Mouse (Mus musculus) granulocyte monocyte progenitor cell, adult 5-6 weeks (primary cell): ENCODE data around the gene Clcn3. TPM values are rescaled to one million over a fixed set of nuclear protein-coding genes. Genes with fewer than 3 reads are reported as not detected.

Source experiments
- ATAC-seq: replicated peaks from 2 replicates; pipeline ENCODE4 v1.8.0; 2016; ENCODE audit warnings: mild to moderate bottlenecking, moderate TSS enrichment, inconsistent platforms; ENCODE audit not compliant: poor library complexity, severe bottlenecking
- total RNA-seq, 2 experiments: library from RNA; stranded (forward) in 1 of 2; stranded (reverse) in 1 of 2; fragments of 200-712, 200-1000 nt in 1 of 2; fragments of >200 nt in 1 of 2; fragmentation: Nextera tagmentation in 1 of 2; gene quantifications; 2 replicates each; pipeline ENCODE4 v1.2.3; 2014 to 2017

Clcn3 gene
- total RNA-seq, 2 experiments from 2014 or later, result 14.8 to 26.7 TPM

DNA sequence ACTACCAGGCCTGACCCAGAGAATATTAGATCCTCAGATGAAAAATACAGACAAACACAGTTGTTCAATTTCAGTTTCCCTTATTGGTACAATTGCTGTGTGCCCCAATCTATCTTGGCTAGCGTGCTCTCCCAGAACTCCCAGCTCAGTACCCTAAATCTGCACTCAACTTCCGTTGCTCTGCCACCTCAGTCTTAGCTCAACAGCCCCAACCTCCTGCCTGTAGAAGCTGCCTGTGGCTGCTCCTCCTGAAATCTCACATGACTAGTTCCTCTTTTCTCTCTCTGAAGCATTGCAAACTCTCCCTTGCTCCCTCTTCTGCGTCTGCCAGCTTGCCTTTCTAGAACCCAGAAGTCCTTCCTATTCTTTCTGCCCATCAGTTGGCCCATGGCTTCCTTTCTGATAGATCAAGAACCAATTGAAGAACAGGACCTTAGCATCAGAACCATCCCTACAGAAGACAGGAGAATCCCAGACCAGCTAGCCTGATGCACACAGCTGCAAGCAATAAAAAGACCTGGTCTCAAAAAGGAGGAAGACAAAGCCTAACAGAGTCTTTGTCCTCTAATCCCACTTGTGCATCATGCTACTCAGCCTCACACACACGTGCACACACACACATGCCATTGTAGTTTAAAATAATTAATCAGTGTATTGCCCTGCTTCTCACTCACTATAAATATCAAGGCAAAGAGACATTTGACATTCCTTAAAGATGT is 99.5 kb downstream of the Clcn3 start:
- peak; percentile 99 for ATAC-seq

DNA sequence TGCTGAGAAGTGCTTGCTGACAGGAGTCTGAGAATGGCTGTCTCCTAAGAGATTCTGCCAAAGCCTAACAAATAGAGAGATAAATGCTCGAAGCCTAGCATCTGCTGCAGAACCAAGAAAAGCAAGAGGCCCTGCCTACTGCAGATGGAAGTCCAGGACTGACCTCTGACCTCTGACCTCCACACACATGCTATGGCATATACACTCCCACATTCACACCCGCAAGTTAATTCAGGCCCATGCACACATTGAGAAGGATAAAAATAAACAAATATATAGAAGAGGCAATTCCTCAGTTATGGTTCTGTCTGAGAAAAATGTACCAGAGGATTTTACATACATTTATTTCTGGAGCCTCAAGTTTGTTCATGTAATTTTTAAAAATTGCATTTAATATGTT is 104.5 kb downstream of the Clcn3 start:
- no peak for ATAC-seq

DNA sequence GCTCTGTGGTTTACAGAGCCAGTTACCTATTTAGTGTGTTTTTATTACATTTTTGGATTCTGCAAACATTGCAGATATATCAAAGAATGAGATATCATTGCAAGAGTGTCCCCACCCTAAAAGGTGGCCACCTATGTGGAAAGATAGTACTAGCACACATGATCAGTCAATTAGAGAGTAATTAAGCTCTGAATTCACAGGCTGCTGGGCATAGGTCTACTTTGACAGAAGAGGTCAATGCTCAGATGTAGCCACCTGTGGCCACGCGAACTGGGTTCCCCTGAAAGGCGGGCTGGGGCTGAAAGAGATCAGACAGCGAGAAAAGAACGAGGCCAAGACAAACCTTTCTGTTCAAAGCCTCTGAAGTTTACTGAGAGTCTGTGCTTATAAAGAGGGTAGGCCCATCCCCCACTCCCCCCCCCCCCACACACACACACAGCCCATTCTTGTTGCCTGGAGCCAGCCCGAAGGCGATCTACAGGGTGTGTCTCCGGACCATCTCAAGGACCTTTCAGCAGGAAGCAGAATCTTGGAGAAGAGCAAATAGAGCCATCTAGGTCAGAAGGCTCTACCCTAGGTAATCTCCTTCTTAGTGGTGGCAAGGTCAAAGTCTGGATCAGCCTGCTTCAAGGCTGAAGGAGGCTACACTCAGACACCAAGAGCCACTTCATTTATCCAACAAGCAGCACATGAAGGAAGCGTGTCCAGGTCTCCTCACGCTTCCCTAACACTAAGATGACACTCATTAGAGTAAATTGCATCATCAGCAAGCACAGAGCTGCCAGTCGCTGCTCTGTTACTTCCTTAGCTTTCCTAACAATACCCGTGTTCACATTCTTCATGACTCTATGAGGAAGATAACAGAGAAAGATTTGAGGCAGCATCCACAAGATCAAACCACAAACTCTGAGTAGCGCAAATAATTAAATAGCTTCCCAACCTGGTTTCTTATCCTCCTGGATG is 112.6 kb downstream of the Clcn3 start:
- peak; percentile 87 for ATAC-seq

DNA sequence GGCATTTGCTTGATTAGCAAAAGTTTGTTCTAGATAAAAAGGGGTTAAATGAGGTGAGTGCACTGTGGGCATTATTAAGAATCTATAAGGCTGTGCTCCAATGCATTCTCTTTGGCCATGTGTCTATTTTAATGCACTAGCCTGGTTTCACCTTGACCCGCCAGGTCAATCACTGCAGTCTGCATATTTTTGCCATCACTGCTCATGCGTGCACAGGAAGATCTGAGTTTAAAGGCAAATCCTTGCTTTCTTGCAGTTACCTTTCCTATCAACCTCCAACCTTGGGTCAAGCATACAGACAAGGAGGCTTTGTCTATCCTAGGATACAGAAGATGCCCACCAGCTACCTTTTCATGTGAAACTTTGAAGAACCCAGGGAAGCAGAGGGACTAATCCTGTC is 113.3 kb downstream of the Clcn3 start:
- ATAC-seq, result no peak

DNA sequence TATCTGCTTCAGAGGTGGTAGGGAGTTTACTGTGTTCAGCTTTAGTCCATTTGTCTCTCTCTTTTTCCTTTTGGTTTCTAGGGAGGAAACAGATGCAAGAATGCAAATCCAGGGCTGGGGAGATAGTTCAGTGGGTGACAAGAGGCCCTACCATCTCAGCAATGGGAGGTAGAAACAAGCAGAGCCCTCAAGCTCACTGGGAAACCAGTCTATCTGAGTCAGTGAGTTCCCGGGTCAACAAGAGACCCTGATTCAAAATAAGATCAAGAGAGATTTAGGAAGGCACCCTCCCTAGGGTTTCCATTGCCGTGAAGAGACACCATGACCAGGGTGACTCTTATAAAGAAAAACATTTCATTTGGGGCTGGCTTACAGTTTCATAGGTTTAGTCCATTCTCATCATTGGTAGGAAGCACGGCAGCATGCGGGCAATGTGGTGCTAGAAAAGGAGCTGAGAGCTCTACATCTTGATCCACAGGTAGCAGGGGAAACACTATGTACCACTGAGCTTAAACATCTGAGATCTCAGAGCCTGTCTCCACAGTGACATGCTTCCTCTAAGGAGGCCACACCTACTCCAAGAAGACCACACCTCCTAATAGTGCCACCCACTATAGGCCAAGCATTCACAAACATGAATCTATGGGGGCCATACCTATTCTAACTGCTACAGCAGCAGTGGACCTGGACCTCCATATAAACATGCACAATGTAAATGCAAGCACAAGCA is 114.7 kb downstream of the Clcn3 start:
- no peak for ATAC-seq

DNA sequence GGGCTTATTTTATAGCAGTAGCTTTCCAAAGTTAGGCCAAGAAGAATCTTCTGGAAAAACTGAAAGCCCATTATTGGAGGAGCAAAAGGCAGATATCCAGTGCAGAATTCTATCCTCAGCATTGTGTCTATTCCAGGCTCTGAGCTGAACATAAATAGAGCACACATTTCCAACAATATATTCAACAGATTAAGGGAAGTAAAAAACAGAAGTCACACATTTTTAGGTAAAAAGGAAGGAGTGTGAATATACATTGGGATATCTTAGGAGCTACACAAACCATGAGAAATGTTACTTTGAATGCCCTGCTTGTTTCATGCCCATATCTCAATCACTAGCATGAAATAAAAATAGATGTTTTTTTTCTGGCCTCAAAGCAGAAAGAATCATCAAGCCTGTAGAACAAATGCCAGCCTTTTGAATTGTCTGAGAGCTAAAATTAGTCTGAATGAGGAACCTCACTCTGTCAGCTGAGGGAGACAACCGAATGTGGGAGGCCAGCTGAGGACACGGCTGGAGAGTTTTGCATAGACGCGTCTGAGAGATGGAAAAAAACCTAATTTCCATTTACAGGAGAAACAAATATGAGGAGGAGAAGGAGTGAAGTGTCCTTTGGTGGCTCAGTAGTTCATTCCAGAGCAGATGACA is 115.5 kb downstream of the Clcn3 start:
- peak; percentile 55 for ATAC-seq

DNA sequence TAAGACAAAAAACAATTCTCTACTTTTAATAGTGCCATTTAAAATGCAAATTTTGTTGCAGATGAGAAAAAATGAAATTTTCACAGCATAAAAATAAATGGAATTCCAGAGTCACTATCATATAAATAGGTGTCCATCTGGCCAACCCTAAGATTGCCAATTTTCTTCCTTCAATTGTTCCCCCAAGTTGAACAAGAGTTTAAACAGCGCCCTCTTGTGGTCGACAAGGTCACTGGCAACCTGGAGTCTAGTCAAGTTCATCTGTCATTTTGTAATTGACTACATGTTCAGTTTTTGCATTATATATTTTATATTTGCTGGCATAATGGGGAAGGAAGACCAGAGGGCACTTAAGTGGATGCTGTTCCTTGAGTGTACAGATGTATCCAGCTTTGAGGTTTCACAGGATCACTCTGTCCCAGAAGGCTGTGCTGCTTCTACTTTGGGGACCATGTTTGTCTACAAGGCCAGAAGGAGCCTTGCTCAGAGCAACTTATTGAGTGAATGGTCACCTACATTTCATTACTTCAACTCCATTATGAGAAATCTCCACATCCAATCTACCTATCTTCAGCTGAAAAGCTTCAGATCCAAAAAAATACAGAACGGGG is 117.5 kb downstream of the Clcn3 start:
- ATAC-seq, result peak; percentile 29; the same call in 1 of the 2 replicates

DNA sequence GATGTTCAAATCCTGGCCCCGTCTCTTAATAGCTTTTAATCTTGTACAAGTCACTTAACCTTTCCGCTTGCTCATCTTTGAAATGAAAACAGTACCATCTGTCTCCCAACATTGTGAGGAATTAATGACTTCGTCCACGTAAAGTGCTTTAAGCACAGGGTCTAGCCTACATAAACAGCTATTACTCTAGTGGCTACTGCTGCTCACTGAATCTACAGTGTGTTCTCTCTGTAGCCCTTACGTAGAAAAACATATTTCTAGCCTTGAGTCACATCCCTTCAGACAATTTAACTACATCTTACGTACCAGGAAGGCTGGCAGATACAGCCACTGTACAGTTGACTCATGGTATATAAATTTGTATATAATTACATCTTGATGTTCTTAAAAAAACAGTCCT is 118.2 kb downstream of the Clcn3 start:
- no peak for ATAC-seq

DNA sequence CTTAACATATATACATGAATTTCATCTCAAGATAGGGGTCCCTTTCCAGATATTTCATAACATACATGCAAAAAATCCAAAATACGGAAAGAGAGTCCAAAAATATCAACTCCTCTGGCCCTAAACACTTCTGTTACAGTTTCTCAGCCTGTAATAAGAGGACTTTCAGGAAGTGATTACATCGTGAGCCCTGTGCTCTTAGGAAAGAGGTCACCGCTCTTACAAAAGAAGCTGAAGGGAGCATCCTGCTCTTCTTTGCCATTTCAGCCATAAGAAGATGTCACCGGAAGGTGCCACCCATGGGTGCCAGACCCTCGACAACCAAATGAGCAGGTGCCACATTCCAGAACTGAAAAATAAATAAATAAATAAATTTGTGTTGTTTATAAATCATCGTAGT is 121.3 kb downstream of the Clcn3 start:
- ATAC-seq, result peak; percentile 81

DNA sequence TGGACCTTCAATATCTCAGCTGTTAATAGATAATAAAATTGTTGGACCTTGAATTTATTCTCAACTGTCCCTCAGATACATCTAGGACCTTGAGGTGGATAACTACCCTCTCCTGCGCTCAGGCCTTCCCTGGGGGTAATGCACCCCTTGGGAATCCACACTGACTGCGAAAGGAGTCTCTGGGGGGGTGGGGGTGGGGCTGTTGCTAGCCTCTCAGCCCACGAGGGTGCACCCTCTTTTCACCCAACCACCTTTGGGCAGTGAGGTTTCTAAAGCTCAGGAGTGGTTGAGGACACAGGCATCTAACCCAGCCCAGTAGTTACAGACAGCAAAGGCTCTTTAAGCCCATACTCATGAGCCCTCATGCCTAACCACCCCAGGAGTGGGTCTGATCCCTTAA is 122.4 kb downstream of the Clcn3 start:
- no peak for ATAC-seq

Other genes starting within 250 kb of the Clcn3 start
- 90.4 and 110 TPM in 2 replicates for gene Hpf1, start 92.9 kb downstream of the Clcn3 start, total RNA-seq (2014; fragmentation: Nextera tagmentation)
- gene Hpf1, start 92.9 kb downstream of the Clcn3 start, total RNA-seq (2017), result 122 and 131 TPM in 2 replicates
- 15.3 and 18.1 TPM in 2 replicates for gene Nek1, start 9.9 kb upstream of the Clcn3 start, total RNA-seq (2014; fragmentation: Nextera tagmentation)
- 19.3 and 19.6 TPM in 2 replicates for gene Nek1, start 9.9 kb upstream of the Clcn3 start, total RNA-seq (2017)
- 2.1 and 3.9 TPM in 2 replicates for gene Sh3rf1, start 240.6 kb upstream of the Clcn3 start, total RNA-seq (2014; fragmentation: Nextera tagmentation)
- gene Sh3rf1, start 240.6 kb upstream of the Clcn3 start, total RNA-seq (2017), result 2.0 and 2.2 TPM in 2 replicates